Mouse (Mus musculus) mouse trophoblast stem cell (cell line): ENCODE measurements around the gene Tmem184c.

Experiments
- in situ Hi-C, 2 experiments: fragments of 300-500 bp; cut with MseI, MboI; formaldehyde crosslinking; loops; 2 replicates in 1 of 2; 3 replicates in 1 of 2; pipeline ENCODE4 v1.15.1; 2025

Gene Tmem184c

GRCm38 (mm10) chr8:77610374-77610969, at the start of gene Tmem184c:
TSS of gene Tmem184c (minus strand) at chr8:77610698.
- in situ Hi-C loops: no loop called here

- in situ Hi-C loops: no loop called here
Measured at GRCm38 (mm10) chr8:77659534-77660080, 49.1 kb upstream of the Tmem184c start.

GRCm38 (mm10) chr8:77658356-77658755, 47.9 kb upstream of the Tmem184c start:
- in situ Hi-C loops: no loop called here

GRCm38 (mm10) chr8:77650646-77651190, 40.2 kb upstream of the Tmem184c start:
- in situ Hi-C loops: no loop called here

- in situ Hi-C loops: no loop called here
Measured at GRCm38 (mm10) chr8:77640093-77640839, 29.8 kb upstream of the Tmem184c start.

GRCm38 (mm10) chr8:77637593-77637992, 27.1 kb upstream of the Tmem184c start:
- in situ Hi-C loops: no loop called here

- in situ Hi-C loops: loop anchor here (5.0 kb wide), 1 partner anchor 368 kb away; no protein-coding TSS in a partner anchor
Measured at GRCm38 (mm10) chr8:77634035-77634434, 23.5 kb upstream of the Tmem184c start.

GRCm38 (mm10) chr8:77633211-77633610, 22.7 kb upstream of the Tmem184c start:
- in situ Hi-C loops: loop anchor here (5.0 kb wide), 1 partner anchor 369 kb away; no protein-coding TSS in a partner anchor

GRCm38 (mm10) chr8:77630691-77631090, 20.2 kb upstream of the Tmem184c start:
- in situ Hi-C loops: loop anchor here (5.0 kb wide), 1 partner anchor 372 kb away; no protein-coding TSS in a partner anchor

GRCm38 (mm10) chr8:77629858-77630537, 19.5 kb upstream of the Tmem184c start:
- in situ Hi-C loops: loop anchor here (5.0 kb wide), 1 partner anchor 372 kb away; no protein-coding TSS in a partner anchor

- in situ Hi-C loops: no loop called here
Measured at GRCm38 (mm10) chr8:77623677-77624209, 13.2 kb upstream of the Tmem184c start.

- in situ Hi-C loops: no loop called here
Measured at GRCm38 (mm10) chr8:77617916-77618315, 7.4 kb upstream of the Tmem184c start.

- in situ Hi-C loops: no loop called here
Measured at GRCm38 (mm10) chr8:77609621-77610020, 877 bp downstream of the Tmem184c start.

- in situ Hi-C loops: no loop called here
Measured at GRCm38 (mm10) chr8:77584174-77584573, 26.3 kb downstream of the Tmem184c start.

- in situ Hi-C loops: no loop called here
Measured at GRCm38 (mm10) chr8:77577674-77578073, 32.8 kb downstream of the Tmem184c start.

- in situ Hi-C loops: no loop called here
Measured at GRCm38 (mm10) chr8:77574229-77574628, 36.3 kb downstream of the Tmem184c start.

GRCm38 (mm10) chr8:77561441-77561840, 49.1 kb downstream of the Tmem184c start:
- in situ Hi-C loops: no loop called here

GRCm38 (mm10) chr8:77552491-77552890, 58.0 kb downstream of the Tmem184c start:
- in situ Hi-C loops: no loop called here

- in situ Hi-C loops: no loop called here
Measured at GRCm38 (mm10) chr8:77549881-77550580, 60.5 kb downstream of the Tmem184c start.

GRCm38 (mm10) chr8:77549121-77549706, 61.3 kb downstream of the Tmem184c start, which contains the start of gene Prmt9:
TSS of gene Prmt9 (plus strand) at chr8:77549397.
- in situ Hi-C loops: no loop called here
